Mouse (Mus musculus) gastrocnemius, adult 8-10 months (tissue): ENCODE results near the gene Ifna4. TPM values are rescaled to one million over a fixed set of nuclear protein-coding genes. Genes with fewer than 3 reads are reported as not detected.

Source experiments
- DNase-seq, 2 experiments: peaks; one replicate each; pipeline ENCODE4 v3.0.0; 2022; ENCODE audit warnings: low spot score in 2 of 2
- total RNA-seq, 4 experiments: library from RNA; stranded (reverse); gene quantifications; 2 replicates each; pipeline ENCODE4 v1.2.4; 2022

The Ifna4 gene
- total RNA-seq, 4 experiments from 2014 or later = not detected

DNA sequence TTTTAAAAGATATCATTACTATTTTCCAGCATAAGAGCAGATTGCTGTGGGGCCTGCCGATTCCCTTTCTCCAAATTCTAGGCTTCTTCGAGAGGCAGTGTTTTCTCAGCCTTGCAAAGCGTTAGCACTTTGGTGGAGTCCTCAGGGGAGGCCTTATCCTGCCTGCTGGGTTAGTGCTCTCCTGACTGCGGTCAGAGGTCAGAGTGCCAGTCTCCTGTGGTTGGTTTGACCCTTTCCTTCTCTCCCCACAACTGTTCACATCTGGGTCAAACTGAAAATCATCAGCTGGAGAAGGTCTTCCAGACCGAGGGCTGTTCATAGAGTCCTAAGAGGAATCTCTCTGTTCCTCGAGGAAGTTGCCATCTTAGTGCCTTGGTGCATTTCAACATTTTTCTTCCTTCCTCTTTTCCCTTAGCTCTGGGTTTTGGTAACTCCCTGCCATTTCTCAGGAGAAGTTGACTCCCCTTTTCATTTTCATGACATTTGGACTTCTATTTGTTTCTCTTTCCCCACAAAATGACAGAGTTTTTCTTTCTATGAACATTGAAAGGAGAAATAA, 23.4 kb downstream of the Ifna4 start:
- DNase-seq = no peak

DNA sequence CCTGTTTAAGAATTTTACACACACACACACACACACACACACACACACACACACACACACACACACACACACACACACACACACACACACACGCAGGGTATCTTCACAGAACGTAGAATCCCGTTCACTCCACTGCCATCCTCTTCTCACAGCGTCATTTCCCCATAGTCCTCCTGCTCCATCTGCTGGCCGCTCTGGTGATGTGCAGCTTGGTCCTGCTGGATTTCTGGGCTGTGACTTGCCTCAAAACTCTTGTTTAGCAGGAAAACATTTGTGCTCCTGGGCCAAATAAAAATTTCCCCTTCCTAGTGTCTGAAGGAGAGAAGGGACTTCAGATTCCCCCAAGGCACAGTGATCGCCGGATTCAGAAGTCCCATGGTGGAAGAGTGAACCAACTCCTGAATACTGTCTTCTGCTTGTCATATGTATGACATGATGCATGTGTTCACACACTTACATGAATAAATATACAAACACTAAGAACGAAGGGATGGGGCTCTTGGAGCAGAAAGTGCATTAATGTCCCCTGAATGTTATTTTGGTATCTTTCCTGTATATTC, 25.8 kb downstream of the Ifna4 start:
- peak; percentile 32 to 39 for DNase-seq

DNA sequence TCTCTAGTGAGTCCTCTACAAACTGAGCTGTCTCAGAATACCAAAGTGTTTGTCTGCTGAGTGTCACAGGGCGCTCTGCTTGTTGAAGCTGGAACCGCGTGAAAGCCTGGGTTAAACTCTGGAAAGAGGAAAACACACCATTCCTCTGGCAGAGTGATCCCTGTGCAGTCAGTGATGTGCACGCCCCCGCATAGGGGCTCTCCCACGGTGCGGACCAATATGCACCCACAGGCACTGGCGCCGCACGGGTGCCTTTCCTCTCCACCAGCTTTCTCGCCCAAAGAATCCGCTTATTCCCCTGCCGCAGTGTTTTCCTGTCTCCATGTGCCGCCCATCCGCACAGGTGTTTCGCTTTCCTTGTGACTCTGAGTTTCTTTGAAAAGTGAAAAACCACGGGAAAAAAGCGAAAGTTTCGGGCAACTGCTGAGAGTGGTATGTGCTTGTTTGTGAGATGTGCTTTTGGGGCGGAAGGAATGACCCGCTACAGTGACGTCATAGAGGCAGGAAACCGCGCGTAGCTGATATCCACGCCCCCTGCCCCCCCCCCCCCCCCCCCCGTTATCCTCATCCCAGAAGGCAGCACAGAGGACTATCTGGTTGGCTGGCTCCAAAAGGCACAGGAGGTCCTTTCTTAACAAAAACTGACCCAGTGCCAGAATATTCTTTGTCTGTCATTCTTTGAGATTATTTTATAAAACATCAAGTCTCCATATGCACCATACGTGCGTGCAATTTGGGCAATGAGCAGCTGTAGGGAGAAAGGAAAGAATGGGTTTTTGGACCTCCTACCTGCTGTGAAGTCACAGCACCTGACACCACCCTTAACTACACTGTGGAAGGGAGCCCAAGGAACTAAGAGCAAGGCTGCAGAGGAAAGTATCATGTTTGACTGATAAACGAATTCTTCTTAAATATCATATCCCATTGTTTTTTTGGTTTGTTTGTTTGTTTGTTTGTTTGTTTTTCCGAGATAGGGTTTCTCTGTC, 26.6 kb downstream of the Ifna4 start:
- DNase-seq = no peak

DNA sequence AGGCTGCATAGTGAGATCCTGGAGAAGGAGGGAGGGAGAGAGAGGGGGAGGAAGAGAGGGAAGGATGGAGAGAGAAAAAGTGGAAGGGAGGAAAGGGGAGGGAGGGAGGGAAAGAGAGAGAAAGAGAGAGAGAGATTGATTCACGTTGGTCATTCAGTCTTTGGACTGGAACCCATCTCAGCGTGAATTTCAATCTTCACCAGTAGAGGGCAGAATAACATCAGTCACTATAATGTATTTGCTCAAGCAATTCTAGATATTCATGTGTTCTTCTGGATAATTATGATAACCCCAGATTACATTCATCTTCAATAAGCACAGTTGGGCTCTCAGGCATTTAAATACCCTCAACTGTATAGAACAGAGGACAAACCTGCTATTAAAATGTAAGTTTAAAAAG, 31.0 kb downstream of the Ifna4 start:
- DNase-seq = no peak

DNA sequence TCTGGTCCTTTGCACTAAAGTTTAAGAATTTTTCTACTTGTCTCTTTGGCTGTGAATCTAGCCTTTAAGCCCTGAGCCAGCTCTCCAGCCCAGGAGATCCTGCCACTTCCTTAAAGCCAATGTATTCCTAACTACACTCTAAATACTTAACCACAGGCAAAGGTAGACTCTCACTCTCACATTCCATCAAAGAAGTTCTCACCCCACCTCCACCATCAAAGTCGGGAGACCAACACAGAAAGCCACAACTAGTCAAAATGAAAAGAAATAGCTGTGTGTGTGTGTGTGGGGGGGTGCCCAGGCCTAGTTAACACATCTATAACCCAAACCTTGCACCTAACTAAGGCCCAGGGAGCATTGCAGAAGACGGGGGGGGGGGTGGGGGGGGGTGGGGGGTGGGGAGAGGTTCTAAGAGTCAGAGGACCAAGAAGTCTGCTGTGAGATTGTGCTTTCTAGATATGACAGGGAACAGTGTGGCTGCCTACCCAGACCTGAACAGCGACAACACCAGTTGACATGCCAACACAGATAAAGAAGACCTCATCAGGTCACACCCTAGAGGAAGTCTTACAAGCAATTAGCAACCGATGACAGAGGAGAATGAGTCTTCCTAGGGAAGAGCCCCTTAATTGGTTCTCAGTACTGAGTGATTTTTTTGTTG, 33.9 kb downstream of the Ifna4 start:
- DNase-seq = no peak

DNA sequence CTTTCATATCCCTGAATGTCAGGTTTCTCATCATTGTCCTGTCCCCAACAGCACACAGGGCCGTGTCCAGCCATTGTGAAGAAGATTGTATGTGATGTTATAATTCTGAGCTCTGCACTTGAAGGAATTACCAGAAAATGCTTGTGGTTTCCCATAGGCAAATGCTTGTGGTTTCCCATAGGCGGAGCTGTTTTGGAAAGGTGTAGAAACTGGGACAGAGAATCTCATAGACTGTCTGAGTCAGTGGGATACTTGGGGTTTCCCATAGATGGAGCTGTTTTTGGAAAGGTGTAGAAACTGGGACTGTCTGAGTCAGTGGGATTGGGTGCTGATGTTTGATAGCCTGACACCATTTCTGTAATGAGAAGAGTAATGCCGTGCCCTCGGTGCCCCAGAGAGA, 34.9 kb downstream of the Ifna4 start:
- DNase-seq = no peak

DNA sequence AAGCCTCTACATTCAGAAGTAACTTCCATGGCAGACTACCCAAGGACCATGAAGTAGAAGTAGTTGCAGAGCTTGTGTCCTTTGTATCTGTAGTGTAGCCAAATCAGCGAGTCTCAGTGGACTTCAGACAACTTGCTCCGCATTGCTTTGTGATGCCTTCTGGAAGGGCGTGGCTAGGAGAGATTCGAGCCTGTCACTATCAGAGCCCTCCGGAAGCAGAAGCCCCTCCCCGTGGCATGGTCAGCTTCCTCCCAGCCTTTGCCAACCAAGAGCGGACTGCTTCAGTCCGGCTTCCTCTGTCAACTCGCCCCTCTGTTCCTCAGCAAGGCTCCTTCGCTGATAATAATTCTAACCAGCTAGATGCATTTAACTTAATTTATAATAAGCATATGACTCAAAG, 36.6 kb downstream of the Ifna4 start:
- no peak for DNase-seq

DNA sequence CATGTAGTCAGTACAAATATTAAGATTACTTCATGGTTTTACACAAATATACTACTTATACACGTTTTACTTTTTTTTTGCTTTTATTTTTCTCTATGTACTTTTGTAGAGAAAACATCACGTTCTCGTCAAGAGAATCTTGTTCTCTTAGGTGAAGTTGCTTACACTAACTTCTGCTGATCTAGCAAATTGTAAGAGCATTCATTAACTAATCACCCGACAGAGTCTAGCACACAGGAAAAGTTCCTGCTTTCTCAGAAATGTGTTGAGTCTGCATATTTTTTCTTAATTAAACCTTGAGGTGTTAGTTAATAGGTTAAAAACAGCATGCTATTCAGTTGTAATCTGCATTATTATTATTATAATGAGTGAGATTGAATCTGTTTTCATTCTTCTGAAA, 37.1 kb downstream of the Ifna4 start:
- no peak for DNase-seq

DNA sequence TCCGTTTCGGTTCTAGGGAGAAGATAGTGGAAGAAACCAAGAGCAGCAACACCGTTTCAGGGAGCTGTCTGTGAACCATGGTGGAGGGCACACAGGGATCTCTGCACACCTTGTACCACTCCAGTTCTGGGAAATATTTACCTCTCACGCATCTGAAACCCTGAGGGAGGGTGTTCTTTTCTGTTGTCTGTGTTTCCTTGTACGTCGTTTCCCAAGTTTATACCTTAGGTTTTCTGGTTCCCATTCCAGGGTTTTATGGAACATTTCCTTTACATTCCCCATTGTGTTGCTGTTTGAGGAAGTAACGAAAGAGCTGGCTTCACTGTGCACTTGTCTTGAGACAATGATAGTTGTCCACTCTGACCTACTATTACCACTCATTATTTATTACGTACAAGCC, 38.4 kb downstream of the Ifna4 start, which contains the start of gene Ifne:
Ifne (minus strand) TSS at position 101 of the 400 bp plus-strand sequence.
- DNase-seq = no peak

DNA sequence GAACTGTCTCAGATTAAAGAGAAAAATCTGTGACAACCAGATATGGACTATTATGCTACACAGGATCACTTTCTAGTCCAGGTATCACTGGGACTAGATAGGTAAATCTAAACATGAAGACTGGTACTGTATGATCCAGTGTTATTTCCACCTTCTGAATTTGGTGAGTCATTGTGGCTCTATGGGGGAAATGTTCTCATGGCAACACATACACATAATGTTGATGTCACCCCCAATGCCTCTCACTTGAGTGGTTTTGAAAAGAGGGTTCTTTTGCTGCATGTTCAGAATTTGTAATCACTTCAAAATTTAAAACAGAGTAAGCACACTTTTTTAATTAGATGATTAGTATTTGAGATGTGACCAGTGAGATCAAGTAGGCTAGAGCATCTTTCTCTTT, 46.6 kb downstream of the Ifna4 start:
- DNase-seq = no peak

Other genes starting within 250 kb of the Ifna4 start
- not detected for gene Ifna9, start 249.5 kb upstream of the Ifna4 start, total RNA-seq
- not detected for gene Ifna12, start 238.5 kb upstream of the Ifna4 start, total RNA-seq
- not detected for gene C87499, start 207.4 kb upstream of the Ifna4 start, total RNA-seq
- gene Ifna13, start 197.4 kb upstream of the Ifna4 start, total RNA-seq = not detected
- not detected for gene Ifna16, start 164.9 kb upstream of the Ifna4 start, total RNA-seq
- gene Ifna2, start 157.9 kb upstream of the Ifna4 start, total RNA-seq = not detected
- gene Ifnab, start 150.5 kb upstream of the Ifna4 start, total RNA-seq = not detected
- gene Gm26566, start 120.1 kb upstream of the Ifna4 start, total RNA-seq = under 1 TPM in 3 of 4 experiments, not detected in 1; 0.24 to 0.51 (median 0.38) TPM
- 10 to 100 TPM; 54.5 to 64.5 (median 57.9) TPM for gene Klhl9, start 119.4 kb upstream of the Ifna4 start, total RNA-seq
- gene Gm13271, start 87.0 kb upstream of the Ifna4 start, total RNA-seq = not detected
- not detected for gene Gm13283, start 81.7 kb upstream of the Ifna4 start, total RNA-seq
- not detected for gene Gm13290, start 68.0 kb upstream of the Ifna4 start, total RNA-seq
- gene Gm13289, start 64.9 kb upstream of the Ifna4 start, total RNA-seq = not detected
- not detected for gene Gm13272, start 62.0 kb upstream of the Ifna4 start, total RNA-seq
- not detected for gene Ifnz, start 59.7 kb upstream of the Ifna4 start, total RNA-seq
- gene Gm13276, start 56.2 kb upstream of the Ifna4 start, total RNA-seq = not detected
- gene Gm13277, start 53.2 kb upstream of the Ifna4 start, total RNA-seq = not detected
- not detected for gene Gm13278, start 50.3 kb upstream of the Ifna4 start, total RNA-seq
- not detected for gene Gm13275, start 47.4 kb upstream of the Ifna4 start, total RNA-seq
- gene Gm13279, start 44.5 kb upstream of the Ifna4 start, total RNA-seq = not detected
- not detected for gene Gm13285, start 42.2 kb upstream of the Ifna4 start, total RNA-seq
- gene Gm13287, start 38.6 kb upstream of the Ifna4 start, total RNA-seq = not detected
- gene Gm13288, start 36.3 kb upstream of the Ifna4 start, total RNA-seq = not detected
- not detected for gene Ifna7, start 25.6 kb upstream of the Ifna4 start, total RNA-seq
- not detected for gene Ifna11, start 21.9 kb upstream of the Ifna4 start, total RNA-seq
- gene Ifna6, start 14.4 kb upstream of the Ifna4 start, total RNA-seq = not detected
- gene Ifna5, start 6.3 kb upstream of the Ifna4 start, total RNA-seq = not detected
- gene Ifna1, start 8.2 kb downstream of the Ifna4 start, total RNA-seq = not detected
- gene Ifne, start 38.3 kb downstream of the Ifna4 start, total RNA-seq = not detected